Mouse (Mus musculus) ES-Bruce4 (cell line): ENCODE data around the gene Slc30a4.

Experiments
- CTCF ChIP-seq: IDR thresholded peaks from one replicate; pipeline ENCODE4 v1.8.1; 2011; ENCODE audit warnings: low read depth, low read length
- EP300 ChIP-seq: IDR thresholded peaks from 2 replicates; pipeline ENCODE4 v1.6.1; 2011; ENCODE audit warnings: low read depth, low read length; ENCODE audit not compliant: insufficient read depth
- POLR2A ChIP-seq: IDR thresholded peaks from one replicate; pipeline ENCODE4 v1.8.1; 2011; ENCODE audit warnings: low read length; ENCODE audit not compliant: insufficient read depth

DNA sequence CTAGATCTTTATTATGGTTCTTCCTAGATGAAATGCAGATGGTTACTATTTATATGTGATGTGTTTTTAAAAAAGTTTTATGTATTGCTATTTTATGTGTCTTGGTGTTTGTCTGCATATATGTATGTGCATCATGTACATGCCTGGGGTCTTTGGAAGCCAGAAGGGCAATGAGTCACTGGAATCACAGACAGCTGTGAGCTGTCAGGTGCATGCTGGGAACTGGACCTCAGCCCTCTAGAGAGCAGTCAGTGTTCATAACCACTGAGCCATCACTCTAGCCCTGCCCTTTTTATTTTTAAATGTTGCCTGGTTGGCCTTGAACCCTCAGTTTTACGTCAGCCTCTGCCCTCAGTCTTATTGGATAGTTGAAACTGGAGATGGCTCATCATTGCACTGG, 6.7 kb upstream of the Slc30a4 start:
- TF ChIP-seq POLR2A (no peak), CTCF (no peak), EP300 (no peak)
